Mouse (Mus musculus): Measurements from ENCODE around the gene Rhobtb1. TPM values are rescaled to one million over a fixed set of nuclear protein-coding genes. Genes with fewer than 3 reads are reported as not detected.
A peak's percentile ranks its signal among the peaks of the same experiment; 100 is the strongest.

Gene Rhobtb1
- polyA plus RNA-seq, 1 experiment, result 22.4 TPM

DNA sequence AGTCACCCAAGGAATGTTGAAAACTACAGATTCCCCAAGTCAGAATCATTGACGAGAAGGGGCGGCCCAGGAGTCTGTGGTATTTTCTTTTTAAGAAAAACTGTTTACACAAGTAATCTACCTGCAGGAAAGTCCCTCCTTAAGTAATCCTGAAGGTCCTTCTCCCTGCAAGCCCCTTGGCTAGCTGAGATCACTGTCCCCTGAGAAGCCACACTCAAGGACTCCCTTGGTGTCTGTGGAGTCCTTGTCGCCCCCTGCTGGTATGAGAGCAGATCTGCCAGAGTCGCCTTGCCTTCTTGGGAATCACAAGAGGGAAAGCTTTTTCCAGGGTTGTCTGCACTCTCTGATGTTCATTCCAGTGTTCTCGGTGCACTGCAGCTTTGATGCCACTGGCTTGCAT, 155.8 kb downstream of the Rhobtb1 start:
- no peaks in the 10 kb centered on the region for H3K27me3 ChIP-seq (ENCODE audit: control insufficient read depth, insufficient read depth, low read length)
- H3K4me3 ChIP-seq (ENCODE audit: control insufficient read depth, low read depth, low read length), result no peak overlapping the region; the same call in 1 of the 2 replicates
- no peaks in the 10 kb centered on the region for H3K36me3 ChIP-seq (ENCODE audit: control insufficient read depth, insufficient read depth, low read length)
- H3K27ac ChIP-seq (ENCODE audit: control insufficient read depth, insufficient read depth, low read depth, low read length), result no peak overlapping the region
- no peak for TF ChIP-seq POLR2A (IDR thresholded peaks at IDR 0.05; ENCODE audit: control insufficient read depth, low read depth, low read length)
- TF ChIP-seq CTCF (IDR thresholded peaks at IDR 0.05; ENCODE audit: control insufficient read depth, insufficient read depth, insufficient replicate concordance, low read depth, low read length), result peak; percentile 84
- peaks cover 7% of the 10 kb centered on the region for H3K4me1 ChIP-seq (ENCODE audit: control insufficient read depth, insufficient read depth, low read length)

- TF ChIP-seq POLR2A (IDR thresholded peaks at IDR 0.05; ENCODE audit: control insufficient read depth, low read depth, low read length) (no peak), CTCF (IDR thresholded peaks at IDR 0.05; ENCODE audit: control insufficient read depth, insufficient read depth, insufficient replicate concordance, low read depth, low read length) (no peak)
- no peak overlapping the region for H3K27ac ChIP-seq (ENCODE audit: control insufficient read depth, insufficient read depth, low read depth, low read length)
- no peak overlapping the region for H3K4me3 ChIP-seq (ENCODE audit: control insufficient read depth, low read depth, low read length)
- H3K27me3 ChIP-seq (ENCODE audit: control insufficient read depth, insufficient read depth, low read length), result no peaks in the 10 kb centered on the region
- H3K36me3 ChIP-seq (ENCODE audit: control insufficient read depth, insufficient read depth, low read length), result no peaks in the 10 kb centered on the region
- H3K4me1 ChIP-seq (ENCODE audit: control insufficient read depth, insufficient read depth, low read length), result peaks cover 10% of the 10 kb centered on the region
Measured at GRCm38 (mm10) chr10:69309109-69309508, 157.9 kb downstream of the Rhobtb1 start.

DNA sequence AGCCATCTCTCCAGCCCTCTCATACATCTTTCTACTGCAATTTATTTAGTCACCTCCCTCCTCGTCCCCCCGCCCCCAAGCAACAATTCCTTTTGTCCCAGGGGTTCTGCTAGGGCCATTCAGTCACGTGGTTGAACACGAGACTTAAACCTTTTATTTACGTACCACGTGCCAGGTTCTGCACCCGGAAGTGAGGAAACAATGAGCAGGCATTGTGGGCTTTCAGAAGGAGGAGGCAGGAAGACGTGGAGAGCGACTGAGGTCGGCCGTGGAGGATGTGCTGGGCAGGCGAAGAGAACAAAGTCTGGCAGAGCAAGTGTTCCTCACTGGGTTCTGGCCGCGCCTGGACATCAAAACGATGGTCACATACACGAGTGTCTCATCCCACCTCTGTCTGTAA, 160.6 kb downstream of the Rhobtb1 start:
- H3K36me3 ChIP-seq (ENCODE audit: control insufficient read depth, insufficient read depth, low read length), result no peaks in the 10 kb centered on the region
- peak; percentile 90 for TF ChIP-seq POLR2A (IDR thresholded peaks at IDR 0.05; ENCODE audit: control insufficient read depth, low read depth, low read length)
- TF ChIP-seq CTCF (IDR thresholded peaks at IDR 0.05; ENCODE audit: control insufficient read depth, insufficient read depth, insufficient replicate concordance, low read depth, low read length), result no peak
- H3K27ac ChIP-seq (ENCODE audit: control insufficient read depth, insufficient read depth, low read depth, low read length), result peak overlapping the region; percentile 79
- peaks cover 13% of the 10 kb centered on the region for H3K4me1 ChIP-seq (ENCODE audit: control insufficient read depth, insufficient read depth, low read length)
- H3K27me3 ChIP-seq (ENCODE audit: control insufficient read depth, insufficient read depth, low read length), result no peaks in the 10 kb centered on the region
- H3K4me3 ChIP-seq (ENCODE audit: control insufficient read depth, low read depth, low read length), result peak overlapping the region; percentile 89

DNA sequence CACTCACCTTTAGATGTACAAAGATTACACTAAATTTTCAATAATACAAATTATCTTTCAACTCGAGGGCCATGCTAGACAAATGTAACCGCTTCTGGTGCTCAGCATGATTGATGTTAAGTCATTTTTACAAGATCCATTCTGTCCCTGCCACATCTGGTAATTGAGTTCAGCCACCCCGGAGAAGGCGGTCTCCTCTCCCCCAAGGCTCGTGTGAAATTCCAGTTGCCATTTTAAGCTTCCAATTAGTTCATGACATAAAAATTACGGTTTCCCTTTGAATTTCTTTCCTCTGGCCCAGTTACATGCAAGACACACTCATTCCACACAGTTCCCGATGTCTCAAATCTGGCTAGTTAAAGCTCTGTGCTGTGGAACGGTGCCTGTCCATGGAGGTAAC, 162.7 kb downstream of the Rhobtb1 start:
- Histone ChIP-seq H3K4me1 (ENCODE audit: control insufficient read depth, insufficient read depth, low read length) (peaks cover 15% of the 10 kb centered on the region), H3K27me3 (ENCODE audit: control insufficient read depth, insufficient read depth, low read length) (no peaks in the 10 kb centered on the region), H3K36me3 (ENCODE audit: control insufficient read depth, insufficient read depth, low read length) (no peaks in the 10 kb centered on the region), H3K27ac (ENCODE audit: control insufficient read depth, insufficient read depth, low read depth, low read length) (no peak overlapping the region), H3K4me3 (ENCODE audit: control insufficient read depth, low read depth, low read length) (peak overlapping the region; percentile 67)
- TF ChIP-seq POLR2A (IDR thresholded peaks at IDR 0.05; ENCODE audit: control insufficient read depth, low read depth, low read length) (no peak), CTCF (IDR thresholded peaks at IDR 0.05; ENCODE audit: control insufficient read depth, insufficient read depth, insufficient replicate concordance, low read depth, low read length) (no peak)

- no peak for TF ChIP-seq POLR2A (IDR thresholded peaks at IDR 0.05; ENCODE audit: control insufficient read depth, low read depth, low read length)
- no peak for TF ChIP-seq CTCF (IDR thresholded peaks at IDR 0.05; ENCODE audit: control insufficient read depth, insufficient read depth, insufficient replicate concordance, low read depth, low read length)
- Histone ChIP-seq H3K27ac (ENCODE audit: control insufficient read depth, insufficient read depth, low read depth, low read length) (no peak overlapping the region), H3K4me1 (ENCODE audit: control insufficient read depth, insufficient read depth, low read length) (peaks cover 21% of the 10 kb centered on the region), H3K27me3 (ENCODE audit: control insufficient read depth, insufficient read depth, low read length) (no peaks in the 10 kb centered on the region), H3K4me3 (ENCODE audit: control insufficient read depth, low read depth, low read length) (peak overlapping the region; percentile 62), H3K36me3 (ENCODE audit: control insufficient read depth, insufficient read depth, low read length) (no peaks in the 10 kb centered on the region)
Measured at GRCm38 (mm10) chr10:69318514-69318913, 167.3 kb downstream of the Rhobtb1 start.

- Histone ChIP-seq H3K27me3 (ENCODE audit: control insufficient read depth, insufficient read depth, low read length) (no peaks in the 10 kb centered on the region), H3K27ac (ENCODE audit: control insufficient read depth, insufficient read depth, low read depth, low read length) (no peak overlapping the region), H3K4me1 (ENCODE audit: control insufficient read depth, insufficient read depth, low read length) (peaks cover 16% of the 10 kb centered on the region), H3K4me3 (ENCODE audit: control insufficient read depth, low read depth, low read length) (no peak overlapping the region; the same call in 1 of the 2 replicates), H3K36me3 (ENCODE audit: control insufficient read depth, insufficient read depth, low read length) (no peaks in the 10 kb centered on the region)
- TF ChIP-seq CTCF (IDR thresholded peaks at IDR 0.05; ENCODE audit: control insufficient read depth, insufficient read depth, insufficient replicate concordance, low read depth, low read length) (peak; percentile 97), POLR2A (IDR thresholded peaks at IDR 0.05; ENCODE audit: control insufficient read depth, low read depth, low read length) (no peak)
Measured at GRCm38 (mm10) chr10:69320667-69321518, 169.7 kb downstream of the Rhobtb1 start.

- Histone ChIP-seq H3K36me3 (ENCODE audit: control insufficient read depth, insufficient read depth, low read length) (no peaks in the 10 kb centered on the region), H3K4me1 (ENCODE audit: control insufficient read depth, insufficient read depth, low read length) (peaks cover 16% of the 10 kb centered on the region), H3K4me3 (ENCODE audit: control insufficient read depth, low read depth, low read length) (no peak overlapping the region; the same call in 1 of the 2 replicates), H3K27me3 (ENCODE audit: control insufficient read depth, insufficient read depth, low read length) (no peaks in the 10 kb centered on the region), H3K27ac (ENCODE audit: control insufficient read depth, insufficient read depth, low read depth, low read length) (no peak overlapping the region)
- TF ChIP-seq CTCF (IDR thresholded peaks at IDR 0.05; ENCODE audit: control insufficient read depth, insufficient read depth, insufficient replicate concordance, low read depth, low read length) (no peak), POLR2A (IDR thresholded peaks at IDR 0.05; ENCODE audit: control insufficient read depth, low read depth, low read length) (no peak)
Measured at GRCm38 (mm10) chr10:69321519-69322035, 170.3 kb downstream of the Rhobtb1 start.

All from testis, adult 2 months (tissue).